8 mouse cellular contexts compared by ENCODE assay signal in genomic region chr4:143211584-143212340, GRCm38 (mm10). TPM values are rescaled to one million over a fixed set of nuclear protein-coding genes. Genes with fewer than 3 reads are reported as not detected.
DNase-seq lines count a peak whose midpoint lies in the region; ATAC-seq and TF ChIP-seq lines count a peak whose summit lies in the region.

No protein-coding gene starts in this region.

- no peaks in the 10 kb centered on the region for H3K27me3 ChIP-seq in C2C12 (ENCODE audit: control insufficient read depth, insufficient read depth, insufficient read length)
- no peaks in the 10 kb centered on the region for H3K27me3 ChIP-seq in heart, adult 2 months (ENCODE audit: control insufficient read depth, insufficient read depth, low read length)
- H3K27me3 ChIP-seq in limb, embryonic 15.5 days: no peaks in the 10 kb centered on the region
- H3K27me3 ChIP-seq in midbrain, postnatal 0 days (ENCODE audit: insufficient read depth, low read length): no peaks in the 10 kb centered on the region
- H3K27me3 ChIP-seq in stomach, postnatal 0 days (ENCODE audit: control insufficient read depth, insufficient read depth, low read length): no peaks in the 10 kb centered on the region

- TF ChIP-seq EP300 in heart, adult 2 months (IDR thresholded peaks at IDR 0.05; ENCODE audit: insufficient read depth, low read depth, low read length): no peak
- no peak for TF ChIP-seq EP300 in stomach, postnatal 0 days (optimal IDR thresholded peaks at IDR 0.05)

- H3K79me2 ChIP-seq in C2C12 (ENCODE audit: control insufficient read depth, insufficient read depth): peaks cover 50% of the 10 kb centered on the region
- H3K79me2 ChIP-seq in heart, adult 2 months (replicated peaks; ENCODE audit: control insufficient read depth, insufficient read depth, low read length): no peaks in the 10 kb centered on the region; the same call in 1 of the 2 replicates

- TF ChIP-seq POLR2A in cortical plate, adult 2 months (IDR thresholded peaks at IDR 0.05; ENCODE audit: extremely low read depth, insufficient read depth, low read length): no peak
- TF ChIP-seq POLR2A in heart, adult 2 months (IDR thresholded peaks at IDR 0.05; ENCODE audit: insufficient read depth, low read depth, low read length): no peak

- H3ac ChIP-seq in C2C12 (ENCODE audit: control insufficient read depth, insufficient read length, low read depth): peak overlapping the region; percentile 66

- H3K36me3 ChIP-seq in C2C12 (ENCODE audit: control insufficient read depth, insufficient read depth): no peaks in the 10 kb centered on the region
- peaks cover 2% of the 10 kb centered on the region; the same call in 1 of the 2 replicates for H3K36me3 ChIP-seq in heart, adult 2 months (ENCODE audit: control insufficient read depth, insufficient read depth, low read length)
- H3K36me3 ChIP-seq in limb, embryonic 15.5 days: no peaks in the 10 kb centered on the region
- H3K36me3 ChIP-seq in midbrain, postnatal 0 days (ENCODE audit: insufficient read depth, low read length): no peaks in the 10 kb centered on the region
- H3K36me3 ChIP-seq in stomach, postnatal 0 days (ENCODE audit: control insufficient read depth, insufficient read depth, low read length): no peaks in the 10 kb centered on the region

- no peaks in the 10 kb centered on the region for H3K9me3 ChIP-seq in limb, embryonic 15.5 days
- H3K9me3 ChIP-seq in midbrain, postnatal 0 days (ENCODE audit: low read length): no peaks in the 10 kb centered on the region
- H3K9me3 ChIP-seq in stomach, postnatal 0 days (ENCODE audit: control insufficient read depth, low read length): no peaks in the 10 kb centered on the region

- TF ChIP-seq CTCF in C2C12 (IDR thresholded peaks at IDR 0.05; ENCODE audit: control insufficient read depth, insufficient read depth, insufficient read length): no peak
- TF ChIP-seq CTCF in cortical plate, adult 2 months (IDR thresholded peaks at IDR 0.05; ENCODE audit: extremely low read depth, insufficient read depth, low read length): no peak
- no peak for TF ChIP-seq CTCF in heart, adult 2 months (IDR thresholded peaks at IDR 0.05)
- TF ChIP-seq CTCF in midbrain, postnatal 0 days (IDR thresholded peaks at IDR 0.05): no peak
- no peak for TF ChIP-seq CTCF in stomach, postnatal 0 days (IDR thresholded peaks at IDR 0.05; ENCODE audit: low read depth)

- H3K9ac ChIP-seq in heart, adult 2 months (ENCODE audit: low read depth, low read length): peak overlapping the region; percentile 85
- H3K9ac ChIP-seq in limb, embryonic 15.5 days: peak overlapping the region; percentile 95
- peak overlapping the region; percentile 97 for H3K9ac ChIP-seq in midbrain, postnatal 0 days (replicated peaks; ENCODE audit: low read length, poor library complexity, severe bottlenecking)
- peak overlapping the region; percentile 94 for H3K9ac ChIP-seq in stomach, postnatal 0 days (ENCODE audit: low read length)

- H3K4me2 ChIP-seq in limb, embryonic 15.5 days: peak overlapping the region; percentile 76
- H3K4me2 ChIP-seq in midbrain, postnatal 0 days (ENCODE audit: low read depth, low read length, poor library complexity, severe bottlenecking): peak overlapping the region; percentile 83
- peak overlapping the region; percentile 93 for H3K4me2 ChIP-seq in stomach, postnatal 0 days (replicated peaks; ENCODE audit: low read depth)

- WGBS in heart, adult 2 months: 10% methylated on average over 43 of the region's 43 CpGs
- 5% methylated on average over 43 of the region's 43 CpGs for WGBS in limb, embryonic 15.5 days
- WGBS in midbrain, postnatal 0 days: 5% methylated on average over 43 of the region's 43 CpGs
- WGBS in stomach, postnatal 0 days: 5% methylated on average over 43 of the region's 43 CpGs

- 0 out of 2 replicates have a peak overlapping the region, but pooled peaks have one; percentile 38 for H3K27ac ChIP-seq in cortical plate, adult 2 months (ENCODE audit: insufficient read depth, low read length)
- H3K27ac ChIP-seq in heart, adult 2 months: peak overlapping the region; percentile 94
- H3K27ac ChIP-seq in limb, embryonic 15.5 days: peak overlapping the region; percentile 90
- peak overlapping the region; percentile 94 for H3K27ac ChIP-seq in midbrain, postnatal 0 days (ENCODE audit: low read depth, low read length)
- peak overlapping the region; percentile 86 for H3K27ac ChIP-seq in stomach, postnatal 0 days (replicated peaks)

- H3K79me3 ChIP-seq in C2C12 (ENCODE audit: low read depth): peaks cover 13% of the 10 kb centered on the region

- intact Hi-C loops in heart, adult 2 months (cut with DNase I): loop anchor here (1.0 to 2.0 kb wide), 2 partner anchors 51 to 98 kb away; no protein-coding TSS in a partner anchor

- no peaks in the 10 kb centered on the region for H3K4me1 ChIP-seq in cortical plate, adult 2 months (ENCODE audit: control insufficient read depth, insufficient read depth, low read length)
- H3K4me1 ChIP-seq in heart, adult 2 months (ENCODE audit: control insufficient read depth, insufficient read depth, low read length): peaks cover 7% of the 10 kb centered on the region
- H3K4me1 ChIP-seq in limb, embryonic 15.5 days: peaks cover 21% of the 10 kb centered on the region
- H3K4me1 ChIP-seq in midbrain, postnatal 0 days (ENCODE audit: insufficient read depth, low read length): peaks cover 16% of the 10 kb centered on the region; the same call in 1 of the 2 replicates
- H3K4me1 ChIP-seq in stomach, postnatal 0 days (replicated peaks; ENCODE audit: control insufficient read depth, insufficient read depth): no peaks in the 10 kb centered on the region

- H3K4me3 ChIP-seq in C2C12 (ENCODE audit: insufficient read depth, poor library complexity, severe bottlenecking): peak overlapping the region; percentile 54
- peak overlapping the region; percentile 74 for H3K4me3 ChIP-seq in cortical plate, adult 2 months (ENCODE audit: insufficient read depth, low read length)
- H3K4me3 ChIP-seq in heart, adult 2 months: peak overlapping the region; percentile 95
- H3K4me3 ChIP-seq in limb, embryonic 15.5 days: peak overlapping the region; percentile 80
- H3K4me3 ChIP-seq in midbrain, postnatal 0 days (ENCODE audit: low read depth, low read length): peak overlapping the region; percentile 86
- H3K4me3 ChIP-seq in stomach, postnatal 0 days (ENCODE audit: low read depth, low read length): peak overlapping the region; percentile 79

- peak; percentile 54 for DNase-seq in T-cell, adult 2 months (ENCODE audit: low spot score)
- DNase-seq in heart, adult 2 months: peak; percentile 31 to 51
- peak; percentile 57 for DNase-seq in kidney, adult 18-20 months
- peak; percentile 52 for DNase-seq in midbrain, postnatal 0 days (ENCODE audit: low spot score)
- DNase-seq in stomach, postnatal 0 days (ENCODE audit: low spot score): peak; percentile 43

- peak; percentile 56 for ATAC-seq in limb, embryonic 15.5 days (ENCODE audit: insufficient number of reproducible peaks, low FRiP score, low TSS enrichment, low read depth)
- peak; percentile 77 for ATAC-seq in midbrain, postnatal 0 days (ENCODE audit: low FRiP score)
- ATAC-seq in stomach, postnatal 0 days (ENCODE audit: low FRiP score, low TSS enrichment): peak; percentile 69

TF ChIP-seq in C2C12, 6 proteins besides CTCF, POLR2A, EP300 and RAD21:
- no peak for TF ChIP-seq MYOD1 (IDR thresholded peaks at IDR 0.05; ENCODE audit: control insufficient read depth, insufficient read length, low read depth)

RNA-seq across cellular contexts. Expression of gene Prdm2, which starts 1.0 kb away (rescaled TPM):
- 9.2 TPM for polyA plus RNA-seq in C2C12 (2012; fragmentation: generic; extraction: Trizol)
- polyA plus RNA-seq in cortical plate, adult 2 months (2012; rRNA removed): 17.2 and 18.4 TPM in 2 replicates
- 10 to 100 TPM; 20.1 to 22.0 TPM for total RNA-seq in heart, adult 2 months (2021)
- 9.3 and 12.4 TPM in 2 replicates for polyA plus RNA-seq in heart, adult 2 months (2012; rRNA removed)
- 14.9 and 16.1 TPM in 2 replicates for polyA plus RNA-seq in limb, embryonic 15.5 days (2015; fragmentation: Nextera tagmentation; extraction: Ambion mirVana)
- 19.1 and 25.6 TPM in 2 replicates for total RNA-seq in midbrain, postnatal 0 days (2014; rRNA removed)
- polyA plus RNA-seq in midbrain, postnatal 0 days (2015; fragmentation: Nextera tagmentation; extraction: Ambion mirVana): 9.7 and 10.9 TPM in 2 replicates
- 4.7 and 5.0 TPM in 2 replicates for polyA plus RNA-seq in stomach, postnatal 0 days (2015; fragmentation: Nextera tagmentation; extraction: Ambion mirVana)

Comparison
In these comparisons a context has a peak if more than half of its experiments do, and no peak if none do; other contexts are left out.
1. Peak in every context shown above with its lines: DNase-seq, ATAC-seq, H3K4me3 ChIP-seq and H3K27ac ChIP-seq.
2. H3K27ac ChIP-seq: peak in every context shown above with its lines; median percentile 94 in heart, adult 2 months; 94 in midbrain, postnatal 0 days; 90 in limb, embryonic 15.5 days; 86 in stomach, postnatal 0 days; 38 in cortical plate, adult 2 months.